Mouse (Mus musculus): ENCODE results near the gene Samd7. TPM values are rescaled to one million over a fixed set of nuclear protein-coding genes. Genes with fewer than 3 reads are reported as not detected.

The Samd7 gene
- polyA plus RNA-seq, 1 experiment from 2014 or later, result not detected

DNA sequence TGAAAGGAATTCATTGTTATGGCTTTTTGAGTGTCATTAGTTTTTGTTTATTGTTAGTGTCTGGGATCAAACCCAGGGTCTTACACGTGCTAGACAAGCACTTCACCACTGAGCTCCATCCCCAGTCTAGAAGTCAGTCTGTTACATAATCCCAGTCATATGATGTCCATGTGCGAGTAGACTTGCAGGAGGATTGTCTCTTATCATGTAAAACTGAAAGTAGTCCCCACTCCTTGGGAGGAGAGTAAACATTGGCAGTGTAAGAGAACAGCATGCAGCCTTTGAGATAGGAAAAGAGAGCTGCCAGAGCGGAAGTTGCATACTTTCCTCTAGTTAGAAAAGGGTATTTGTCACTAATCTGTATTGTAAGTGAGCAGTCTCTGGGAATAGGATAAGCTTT lies 66.8 kb downstream of the Samd7 start:
- no peaks in the 10 kb centered on the region for H3K9me3 ChIP-seq
- H3K4me2 ChIP-seq (replicated peaks), result no peak overlapping the region
- no peak for ATAC-seq (ENCODE audit: insufficient number of reproducible peaks, insufficient read depth, low FRiP score, low TSS enrichment)
- no peak overlapping the region for H3K9ac ChIP-seq
- no peaks in the 10 kb centered on the region for H3K27me3 ChIP-seq
- no peak overlapping the region for H3K27ac ChIP-seq
- no peak overlapping the region for H3K4me3 ChIP-seq
- no peaks in the 10 kb centered on the region for H3K4me1 ChIP-seq
- H3K36me3 ChIP-seq, result peaks cover 48% of the 10 kb centered on the region
- WGBS, result 83% methylated on average over 3 of the region's 3 CpGs

Other genes starting within 250 kb of the Samd7 start
- gene Mecom, start 198.3 kb upstream of the Samd7 start, polyA plus RNA-seq (2016; fragmentation: Nextera tagmentation; extraction: Ambion mirVana), result 37.4 and 39.6 TPM in 2 replicates
- 0.11 TPM in 1 of 2 replicates, not detected in the other for gene Actrt3, start 146.4 kb upstream of the Samd7 start, polyA plus RNA-seq (2016; fragmentation: Nextera tagmentation; extraction: Ambion mirVana)
- gene Mynn, start 144.2 kb upstream of the Samd7 start, polyA plus RNA-seq (2016; fragmentation: Nextera tagmentation; extraction: Ambion mirVana), result 35.9 and 37.5 TPM in 2 replicates
- not detected in 2 replicates for gene Lrriq4, start 101.8 kb upstream of the Samd7 start, polyA plus RNA-seq (2016; fragmentation: Nextera tagmentation; extraction: Ambion mirVana)
- 1.4 and 2.0 TPM in 2 replicates for gene Lrrc34, start 98.4 kb upstream of the Samd7 start, polyA plus RNA-seq (2016; fragmentation: Nextera tagmentation; extraction: Ambion mirVana)
- gene Lrrc31, start 46.5 kb upstream of the Samd7 start, polyA plus RNA-seq (2016; fragmentation: Nextera tagmentation; extraction: Ambion mirVana), result not detected in 2 replicates
- gene Sec62, start 46.6 kb downstream of the Samd7 start, polyA plus RNA-seq (2016; fragmentation: Nextera tagmentation; extraction: Ambion mirVana), result 84.0 and 85.0 TPM in 2 replicates
- gene Gpr160, start 109.7 kb downstream of the Samd7 start, polyA plus RNA-seq (2016; fragmentation: Nextera tagmentation; extraction: Ambion mirVana), result 2.1 and 3.2 TPM in 2 replicates
- 6.2 and 6.7 TPM in 2 replicates for gene Phc3, start 223.1 kb downstream of the Samd7 start, polyA plus RNA-seq (2016; fragmentation: Nextera tagmentation; extraction: Ambion mirVana)
- 46.9 and 52.2 TPM in 2 replicates for gene Prkci, start 249.5 kb downstream of the Samd7 start, polyA plus RNA-seq (2016; fragmentation: Nextera tagmentation; extraction: Ambion mirVana)

Measured in embryonic facial prominence, embryonic 12.5 days (tissue).